Mouse (Mus musculus) cerebellum, postnatal 14 days (tissue): Measurements from ENCODE around the gene Gm49325.
"Not testable (repeated sequence)": the region's sequence is repeated elsewhere in the genome, so short reads cannot be mapped to it uniquely, and the experiment has no call there.

Experiments
- DNase-seq, 2 experiments: peaks; one replicate each; pipeline ENCODE4 v3.0.0; 2021; ENCODE audit warnings: mixed read lengths in 2 of 2

Gene Gm49325

GRCm38 (mm10) chr10:77685895-77686664 lies 80.1 kb downstream of the Gm49325 start, which contains the start of gene Tspear:
Gene Tspear, plus strand, starts transcription at chr10:77686569.
- no peak for DNase-seq

DNA sequence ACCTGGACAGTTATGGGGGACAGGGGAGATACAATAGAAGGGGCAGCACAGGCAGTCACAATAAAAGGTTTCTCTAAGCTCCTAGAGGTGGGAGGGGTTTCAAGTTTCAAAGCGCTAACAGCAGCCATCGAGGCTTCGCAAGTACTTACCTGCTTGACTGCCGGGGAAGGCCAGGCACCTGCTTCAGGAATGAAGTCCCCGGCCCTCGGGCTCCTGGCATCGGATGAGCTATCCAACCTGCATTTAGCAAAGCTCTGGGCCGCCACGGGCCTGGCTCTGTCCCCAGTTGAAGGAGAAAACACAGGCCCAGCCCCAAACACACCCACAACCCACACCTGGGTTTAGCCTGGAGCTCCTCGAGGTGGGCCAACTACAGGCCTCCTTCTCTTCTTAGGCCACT lies 81.0 kb downstream of the Gm49325 start:
- DNase-seq = no peak

DNA sequence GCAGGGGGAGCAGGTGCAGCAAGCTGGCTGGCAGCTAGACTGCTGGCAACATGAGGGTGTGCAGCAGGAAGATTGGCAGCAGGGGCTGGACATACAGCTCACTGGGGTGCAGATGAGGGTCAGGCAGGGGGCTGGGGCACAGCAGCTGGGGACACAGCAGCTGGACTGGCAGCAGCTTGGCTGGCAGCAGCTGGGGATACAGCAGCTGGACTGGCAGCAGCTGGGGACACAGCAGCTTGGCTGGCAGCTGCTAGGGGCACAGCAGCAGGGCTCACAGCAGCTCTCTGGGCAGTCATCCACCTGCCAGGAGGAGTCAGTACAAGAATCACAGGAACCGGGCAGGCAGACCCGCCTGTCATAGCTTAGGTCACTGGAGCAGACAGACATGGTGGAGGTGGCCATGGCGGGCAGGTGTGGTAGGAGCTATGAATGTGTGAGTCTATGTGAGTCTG lies 84.4 kb downstream of the Gm49325 start, which contains the start of gene Gm19402:
TSS of gene Gm19402 (minus strand) at position 402 of the 452 bp plus-strand sequence.
- not testable (repeated sequence) for DNase-seq
